Mouse (Mus musculus) heart, adult 2 months (tissue): ENCODE results near the gene Pdia4. TPM values are rescaled to one million over a fixed set of nuclear protein-coding genes. Genes with fewer than 3 reads are reported as not detected.
"Not testable (repeated sequence)": the region's sequence is repeated elsewhere in the genome, so short reads cannot be mapped to it uniquely, and the experiment has no call there.

Experiments used
- DNase-seq, 2 experiments: peaks; one replicate each; pipeline ENCODE4 v3.0.0; 2021
- H3K27ac ChIP-seq: fragments of 200-600 bp; 2 replicates; pipeline ENCODE4 v1.8.1; 2022
- H3K27me3 ChIP-seq: fragments of 200-500 bp; 2 replicates; pipeline ENCODE4 v1.6.1; 2012; ENCODE audit warnings: mild to moderate bottlenecking, low read length, inconsistent platforms, mixed read lengths; ENCODE audit not compliant: control insufficient read depth, insufficient read depth
- H3K36me3 ChIP-seq: fragments of 200-500 bp; 2 replicates; pipeline ENCODE4 v1.6.1; 2012; ENCODE audit warnings: low read length, inconsistent platforms; ENCODE audit not compliant: control insufficient read depth, insufficient read depth
- H3K4me1 ChIP-seq: fragments of 200-500 bp; 2 replicates; pipeline ENCODE4 v1.6.1; 2011; ENCODE audit warnings: low read length; ENCODE audit not compliant: control insufficient read depth, insufficient read depth
- H3K4me3 ChIP-seq: fragments of 200-600 bp; 2 replicates; pipeline ENCODE4 v1.8.1; 2022
- H3K79me2 ChIP-seq: fragments of 200-500 bp; replicated peaks from 2 replicates; pipeline ENCODE4 v1.6.1; 2012; ENCODE audit warnings: mild to moderate bottlenecking, inconsistent platforms, low read length, moderate library complexity, mixed read lengths; ENCODE audit not compliant: control insufficient read depth, insufficient read depth
- H3K9ac ChIP-seq: fragments of 200-500 bp; 2 replicates; pipeline ENCODE4 v1.6.1; 2012; ENCODE audit warnings: low read depth, mild to moderate bottlenecking, control low read depth, inconsistent platforms, low read length, mixed read lengths
- CTCF ChIP-seq: fragments of 200-600 bp; IDR thresholded peaks from 2 replicates; pipeline ENCODE4 v1.8.1; 2022; ENCODE audit warnings: antibody characterized with exemption, mild to moderate bottlenecking, moderate library complexity
- EP300 ChIP-seq: fragments of 200-500 bp; IDR thresholded peaks from 2 replicates; pipeline ENCODE4 v1.6.1; 2011; ENCODE audit warnings: low read depth, low read length, control low read depth; ENCODE audit not compliant: insufficient read depth
- POLR2A ChIP-seq: fragments of 200-500 bp; IDR thresholded peaks from 2 replicates; pipeline ENCODE4 v1.6.1; 2011; ENCODE audit warnings: mild to moderate bottlenecking, low read depth, low read length, control low read depth; ENCODE audit not compliant: insufficient read depth
- WGBS: fragments of 180-500 bp; shearing (Covaris S2); methylation state at CpG from one replicate; pipeline ENCODE4 v1.1.7; 2018; 5-methylcytosine and 5-hydroxymethylcytosine counted together
- intact Hi-C: fragments of 180-260 bp; cut with DNase I; formaldehyde crosslinking; loops from one replicate; pipeline ENCODE4 v1.15.1; 2025
- long read RNA-seq: library from polyadenylated mRNA; stranded (forward); transcript quantifications from one replicate; pipeline ENCODE4 v2.0.0, GENCODE M21; 2021
- polyA plus RNA-seq: library from polyadenylated mRNA; depleted of rRNA; stranded (reverse); fragments of >200 nt; gene quantifications from 2 replicates; pipeline ENCODE4 v1.2.3, GENCODE M21; 2012; rRNA removed
- total RNA-seq, 2 experiments: library from RNA; stranded (reverse); gene quantifications; 2 replicates each; pipeline ENCODE4 v1.2.3; 2021

Pdia4 gene
- 10 to 100 TPM; 44.1 to 46.0 TPM for total RNA-seq
- 14.0 and 29.7 TPM in 2 replicates for polyA plus RNA-seq
- long read RNA-seq, transcript Pdia4-201 (10 exons, 2,399 nt), result major isoform, 74 of 75 reads
- long read RNA-seq, partial matches to known transcripts, result 0 of 75 reads
- long read RNA-seq, other reads (novel, unspliced or antisense), result 1 of 75 reads

DNA sequence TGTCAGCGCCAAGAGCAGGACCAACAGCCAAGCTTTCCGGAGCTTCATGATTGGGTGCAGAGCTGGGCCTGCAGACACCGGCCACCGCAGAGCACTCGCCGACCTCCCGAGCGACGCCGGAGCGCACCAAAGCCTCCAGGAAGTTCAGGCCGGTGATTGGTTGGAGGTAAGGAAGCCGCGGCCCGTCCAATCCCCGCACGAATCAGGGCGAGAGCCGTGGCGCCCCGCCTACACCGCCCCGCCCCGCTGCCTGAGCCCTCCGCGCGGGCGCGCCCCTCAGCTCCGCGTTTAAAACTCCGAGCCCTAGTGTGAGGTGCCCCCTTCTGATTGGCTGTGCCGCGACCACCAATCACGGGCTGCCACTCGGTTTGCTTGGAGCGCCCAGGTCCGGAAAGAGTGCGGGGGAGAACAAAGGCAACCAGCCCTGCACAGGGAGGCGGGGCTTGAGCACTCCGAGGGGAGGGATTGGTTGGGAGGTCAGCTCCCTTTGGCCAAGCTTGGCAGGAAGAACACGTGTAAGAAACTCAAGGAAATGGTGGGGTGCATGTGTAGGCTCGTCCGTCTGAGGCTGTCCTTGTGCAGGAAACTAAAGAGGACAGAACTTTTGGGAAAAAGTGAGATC is at the start of gene Pdia4:
Gene Pdia4 (minus strand): TSS at position 174 of the 622 bp plus-strand sequence.
- intact Hi-C loops, result loop anchor here (2.0 kb wide), 1 partner anchor 25 kb away; no protein-coding TSS in a partner anchor
- Histone ChIP-seq H3K4me3 (peak within 1 kb of the TSS; percentile 94), H3K79me2 (peaks cover 4% of the 10 kb centered on the region; the same call in 1 of the 2 replicates), H3K4me1 (peaks cover 6% of the 10 kb centered on the region), H3K36me3 (no peaks in the 10 kb centered on the region; the same call in none of the 2 replicates), H3K9ac (peak within 1 kb of the TSS; percentile 84), H3K27me3 (no peaks in the 10 kb centered on the region), H3K27ac (peak within 1 kb of the TSS; percentile 85)
- TF ChIP-seq EP300, result peak; percentile 50; the same call in 1 of the 2 replicates
- TF ChIP-seq CTCF, result no peak
- TF ChIP-seq POLR2A, result peak; percentile 87
- under 1% methylated on average over 44 of the region's 44 CpGs for WGBS
- DNase-seq, result peak; percentile 98 to 100

DNA sequence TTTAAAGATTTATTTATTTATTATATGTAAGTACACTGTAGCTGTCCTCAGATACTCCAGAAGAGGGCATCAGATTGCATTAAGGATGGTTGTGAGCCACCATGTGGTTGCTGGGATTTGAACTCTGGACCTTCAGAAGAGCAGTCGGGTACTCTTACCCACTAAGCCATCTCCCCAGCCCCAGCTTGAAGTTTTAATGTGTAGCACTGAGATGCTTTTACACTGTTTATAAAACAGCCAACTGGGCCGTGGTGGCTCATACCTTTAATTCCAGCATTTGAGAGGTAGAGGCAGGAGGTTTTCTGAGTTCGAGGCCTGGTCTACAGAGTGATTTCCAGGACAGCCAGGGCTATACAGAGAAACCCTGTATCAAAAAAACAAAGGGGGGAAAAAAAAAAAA is 44.5 kb upstream of the Pdia4 start:
- H3K79me2 ChIP-seq, H3K4me1 ChIP-seq, H3K27me3 ChIP-seq, DNase-seq, H3K9ac ChIP-seq, H3K4me3 ChIP-seq, H3K27ac ChIP-seq, intact Hi-C loops, H3K36me3 ChIP-seq: not testable (repeated sequence)
- WGBS, result 90% methylated on average over 3 of the region's 3 CpGs

DNA sequence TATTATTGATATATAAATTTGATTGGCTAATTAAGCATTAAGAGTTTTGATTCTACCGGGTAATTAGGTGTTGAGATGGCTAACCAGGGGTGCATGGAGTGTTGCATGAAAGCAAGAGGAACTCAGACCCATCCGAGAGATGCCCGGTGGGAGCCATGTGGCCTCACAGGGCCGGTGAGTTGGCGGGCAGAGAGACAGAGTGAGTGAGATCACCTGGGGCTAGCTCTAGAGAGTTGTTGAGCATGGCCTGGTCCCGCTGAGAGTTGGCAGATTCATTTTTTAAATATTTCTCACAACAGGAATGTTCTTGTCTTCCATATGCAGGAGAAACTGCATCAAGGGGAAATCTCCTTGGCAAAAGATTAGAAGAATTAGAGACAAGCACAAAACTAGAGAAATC is 44.0 kb upstream of the Pdia4 start:
- H3K9ac ChIP-seq, result no peak overlapping the region
- H3K36me3 ChIP-seq, result no peaks in the 10 kb centered on the region
- 92% methylated on average over 6 of the region's 6 CpGs for WGBS
- H3K79me2 ChIP-seq, result no peaks in the 10 kb centered on the region
- DNase-seq, result no peak
- no peaks in the 10 kb centered on the region for H3K27me3 ChIP-seq
- H3K27ac ChIP-seq, result no peak overlapping the region
- no peak overlapping the region for H3K4me3 ChIP-seq
- intact Hi-C loops, result no loop called here
- H3K4me1 ChIP-seq, result no peaks in the 10 kb centered on the region
- TF ChIP-seq EP300, result no peak
- no peak for TF ChIP-seq POLR2A
- TF ChIP-seq CTCF, result no peak

DNA sequence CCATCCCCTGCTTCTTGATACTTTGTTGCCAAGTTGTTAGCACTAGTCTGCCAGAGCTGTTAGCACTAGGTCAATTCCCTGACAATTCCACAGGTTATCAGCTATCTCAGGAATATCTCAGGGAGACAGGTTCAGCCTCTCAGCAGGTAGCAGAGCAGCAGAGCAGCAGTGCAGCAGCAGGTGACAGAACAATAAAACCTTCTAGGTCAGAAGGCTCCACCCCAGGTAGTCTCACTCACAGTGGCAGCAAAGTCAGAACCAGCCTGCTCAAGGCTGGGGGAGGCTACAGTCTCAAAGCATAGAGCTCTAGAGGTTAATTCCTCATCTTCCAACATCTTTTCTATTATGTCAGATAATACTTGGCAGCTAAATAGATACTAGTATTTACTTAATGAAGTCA is 32.5 kb upstream of the Pdia4 start:
- no peaks in the 10 kb centered on the region for H3K4me1 ChIP-seq
- no peaks in the 10 kb centered on the region; the same call in 1 of the 2 replicates for H3K36me3 ChIP-seq
- no peak overlapping the region for H3K27ac ChIP-seq
- H3K79me2 ChIP-seq, result peaks cover 3% of the 10 kb centered on the region
- H3K27me3 ChIP-seq, result no peaks in the 10 kb centered on the region
- no peak overlapping the region for H3K4me3 ChIP-seq
- no peak for DNase-seq
- TF ChIP-seq EP300 (no peak), CTCF (no peak), POLR2A (no peak)
- H3K9ac ChIP-seq, result no peak overlapping the region
- intact Hi-C loops, result no loop called here

GRCm38 (mm10) chr6:47842337-47842736 is 29.1 kb upstream of the Pdia4 start:
- Histone ChIP-seq H3K9ac (no peak overlapping the region), H3K79me2 (peaks cover 4% of the 10 kb centered on the region), H3K36me3 (peaks cover 4% of the 10 kb centered on the region), H3K4me3 (no peak overlapping the region), H3K4me1 (no peaks in the 10 kb centered on the region), H3K27me3 (no peaks in the 10 kb centered on the region), H3K27ac (no peak overlapping the region)
- no peak for TF ChIP-seq EP300
- no peak for TF ChIP-seq CTCF
- TF ChIP-seq POLR2A, result no peak
- WGBS, result 92% methylated on average over 1 of the region's 1 CpGs
- DNase-seq, result no peak
- intact Hi-C loops, result no loop called here

- Histone ChIP-seq H3K4me3 (no peak overlapping the region), H3K9ac (no peak overlapping the region), H3K27me3 (no peaks in the 10 kb centered on the region), H3K27ac (no peak overlapping the region), H3K79me2 (peaks cover 4% of the 10 kb centered on the region), H3K36me3 (peaks cover 7% of the 10 kb centered on the region), H3K4me1 (peaks cover 2% of the 10 kb centered on the region; the same call in 1 of the 2 replicates)
- over 99% methylated on average over 2 of the region's 2 CpGs for WGBS
- no peak for DNase-seq
- no peak for TF ChIP-seq CTCF
- TF ChIP-seq EP300, result no peak
- TF ChIP-seq POLR2A, result no peak
- intact Hi-C loops, result no loop called here
These were observed 28.6 kb upstream of the Pdia4 start for GRCm38 (mm10) chr6:47841831-47842230.
